9 mouse cellular contexts compared by ENCODE assay signal in the genomic region with DNA sequence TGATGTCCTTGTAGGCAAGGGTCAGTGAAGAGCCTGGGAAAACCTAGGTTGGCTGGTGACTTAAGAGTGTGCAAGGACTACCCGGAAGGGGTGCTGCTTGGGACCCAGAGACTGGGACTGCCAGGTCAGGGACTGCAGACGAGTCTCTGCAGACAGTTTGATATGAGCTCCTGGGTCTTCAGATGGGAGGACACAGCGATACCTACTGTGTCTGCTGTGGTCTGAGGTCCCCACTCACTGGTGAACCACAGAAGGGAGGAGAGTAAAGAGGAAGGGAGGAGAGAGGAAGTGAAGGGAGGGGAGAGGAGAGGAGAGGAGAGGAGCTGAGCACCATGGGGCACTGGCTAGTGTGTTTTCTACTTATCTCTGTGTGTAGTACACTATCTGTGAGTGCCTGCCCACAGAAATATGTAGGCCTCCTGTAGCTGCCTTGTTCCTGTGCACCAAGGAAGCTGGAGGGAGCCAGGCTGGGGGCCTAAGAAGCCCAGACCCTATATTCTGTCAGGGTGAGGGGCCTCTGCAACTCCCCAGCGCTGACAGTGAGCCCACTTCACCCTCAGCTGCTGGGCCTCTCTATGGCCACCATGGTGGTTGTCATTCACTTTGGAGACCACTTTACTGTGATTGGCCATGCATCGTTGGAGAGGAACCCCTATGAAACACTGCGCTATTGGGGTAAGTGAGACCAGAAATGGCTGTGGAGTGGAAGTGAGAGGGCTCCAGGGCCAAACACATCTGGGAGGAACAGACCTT. TPM values are rescaled to one million over a fixed set of nuclear protein-coding genes. Genes with fewer than 3 reads are reported as not detected.
DNase-seq lines count a peak whose midpoint lies in the region; ATAC-seq and TF ChIP-seq lines count a peak whose summit lies in the region.
"Had no signal": no experiment of that assay in that cellular context is flagged by ENCODE, and none has a peak within 500 bp of the region (broad histone marks: within the 10 kb centered on the region; RNA-seq: fewer than 3 reads in every experiment).

No protein-coding gene starts in this region.

- no peak for TF ChIP-seq CTCF in thymus, adult 2 months (IDR thresholded peaks at IDR 0.05; ENCODE audit: borderline replicate concordance, control insufficient read depth, extremely low read depth, insufficient read depth, low read length, poor library complexity)

- peak; percentile 46; the same call in 1 of the 2 replicates for TF ChIP-seq POLR2A in thymus, adult 2 months (IDR thresholded peaks at IDR 0.05; ENCODE audit: control insufficient read depth, extremely low read depth, insufficient read depth, low read length, poor library complexity)

- H3K4me1 ChIP-seq in kidney, embryonic 15.5 days = peaks cover 43% of the 10 kb centered on the region
- peaks cover 10% of the 10 kb centered on the region for H3K4me1 ChIP-seq in brown adipose tissue, adult 24 weeks (ENCODE audit: control insufficient read depth, insufficient read depth, insufficient read length, low read length)
- peaks cover 85% of the 10 kb centered on the region for H3K4me1 ChIP-seq in liver, embryonic 13.5 days (replicated peaks)
- H3K4me1 ChIP-seq in thymus, adult 2 months (replicated peaks; ENCODE audit: control insufficient read depth, insufficient read depth, low read length) = peaks cover 63% of the 10 kb centered on the region
- H3K4me1 ChIP-seq in kidney, embryonic 16.5 days (ENCODE audit: insufficient read depth, low read length) = peaks cover 34% of the 10 kb centered on the region

- no peak for DNase-seq in kidney, postnatal 14 days
- peak; percentile 74 for DNase-seq in liver, embryonic 13.5 days
- DNase-seq in thymus, adult 2 months = peak; percentile 64
- DNase-seq in Muller cell, postnatal 12 days (ENCODE audit: inconsistent ontology term) = no peak
- no peak for DNase-seq in kidney, adult 9 months

- H3K9me3 ChIP-seq in kidney, embryonic 15.5 days (replicated peaks) = no peaks in the 10 kb centered on the region
- H3K9me3 ChIP-seq in liver, embryonic 13.5 days (replicated peaks) = no peaks in the 10 kb centered on the region
- H3K9me3 ChIP-seq in kidney, embryonic 16.5 days (ENCODE audit: low read length) = no peaks in the 10 kb centered on the region
- H3K9me3 ChIP-seq: embryonic facial prominence, embryonic 15.5 days had no signal

- H3K4me3 ChIP-seq in kidney, embryonic 15.5 days (replicated peaks) = no peak overlapping the region
- H3K4me3 ChIP-seq in brown adipose tissue, adult 24 weeks (ENCODE audit: insufficient read depth, low read depth, low read length) = peak overlapping the region; percentile 9
- H3K4me3 ChIP-seq in liver, embryonic 13.5 days (replicated peaks) = peak overlapping the region; percentile 74
- H3K4me3 ChIP-seq in thymus, adult 2 months (ENCODE audit: control insufficient read depth, insufficient read depth, low read length) = peak overlapping the region; percentile 48
- no peak overlapping the region for H3K4me3 ChIP-seq in kidney, embryonic 16.5 days (ENCODE audit: low read length)
- H3K4me3 ChIP-seq: embryonic facial prominence, embryonic 15.5 days had no signal

- 82% methylated on average over 6 of the region's 6 CpGs for WGBS in kidney, embryonic 15.5 days
- 14% methylated on average over 6 of the region's 6 CpGs for WGBS in liver, embryonic 13.5 days (ENCODE audit: insufficient replicate concordance)
- 13% methylated on average over 6 of the region's 6 CpGs for WGBS in thymus, adult 2 months
- WGBS in kidney, embryonic 16.5 days = 79% methylated on average over 6 of the region's 6 CpGs

- H3K36me3 ChIP-seq in kidney, embryonic 15.5 days = no peaks in the 10 kb centered on the region
- peaks cover 36% of the 10 kb centered on the region for H3K36me3 ChIP-seq in liver, embryonic 13.5 days
- no peaks in the 10 kb centered on the region for H3K36me3 ChIP-seq in thymus, adult 2 months (ENCODE audit: control insufficient read depth, insufficient read depth, low read length)
- H3K36me3 ChIP-seq in kidney, embryonic 16.5 days (ENCODE audit: insufficient read depth, low read length) = no peaks in the 10 kb centered on the region
- H3K36me3 ChIP-seq: embryonic facial prominence, embryonic 15.5 days had no signal

- H3K9ac ChIP-seq in kidney, embryonic 15.5 days = no peak overlapping the region
- peak overlapping the region; percentile 93 for H3K9ac ChIP-seq in liver, embryonic 13.5 days
- H3K9ac ChIP-seq in kidney, embryonic 16.5 days (replicated peaks; ENCODE audit: low read length) = no peak overlapping the region
- H3K9ac ChIP-seq: embryonic facial prominence, embryonic 15.5 days had no signal

- 0 out of 2 replicates have a peak overlapping the region, but pooled peaks have one; percentile 11 for H3K27ac ChIP-seq in kidney, embryonic 15.5 days
- H3K27ac ChIP-seq in brown adipose tissue, adult 24 weeks (replicated peaks; ENCODE audit: low read depth, low read length) = 0 out of 2 replicates have a peak overlapping the region, but pooled peaks have one; percentile 19
- peak overlapping the region; percentile 100 for H3K27ac ChIP-seq in liver, embryonic 13.5 days
- H3K27ac ChIP-seq in thymus, adult 2 months (ENCODE audit: control insufficient read depth, insufficient read depth, low read length) = peak overlapping the region; percentile 90
- no peak overlapping the region for H3K27ac ChIP-seq in kidney, embryonic 16.5 days (ENCODE audit: low read length)
- H3K27ac ChIP-seq: embryonic facial prominence, embryonic 15.5 days had no signal

- no peaks in the 10 kb centered on the region for H3K27me3 ChIP-seq in kidney, embryonic 15.5 days
- H3K27me3 ChIP-seq in liver, embryonic 13.5 days = no peaks in the 10 kb centered on the region
- H3K27me3 ChIP-seq in thymus, adult 2 months (ENCODE audit: control insufficient read depth, insufficient read depth, low read length) = no peaks in the 10 kb centered on the region
- H3K27me3 ChIP-seq in kidney, embryonic 16.5 days (ENCODE audit: insufficient read depth, low read length) = no peaks in the 10 kb centered on the region
- H3K27me3 ChIP-seq: embryonic facial prominence, embryonic 15.5 days had no signal

- 0 out of 2 replicates have a peak, but pooled peaks have one; percentile 15 for ATAC-seq in kidney, embryonic 15.5 days (replicated peaks; ENCODE audit: low FRiP score)
- ATAC-seq in liver, embryonic 13.5 days (ENCODE audit: low read depth) = peak; percentile 75
- ATAC-seq in kidney, embryonic 16.5 days (ENCODE audit: low FRiP score, low TSS enrichment) = no peak

- H3K4me2 ChIP-seq in kidney, embryonic 15.5 days = no peak overlapping the region
- H3K4me2 ChIP-seq in liver, embryonic 13.5 days = peak overlapping the region; percentile 92
- no peak overlapping the region for H3K4me2 ChIP-seq in kidney, embryonic 16.5 days (replicated peaks; ENCODE audit: low read depth, low read length)
- H3K4me2 ChIP-seq: embryonic facial prominence, embryonic 15.5 days had no signal

RNA-seq across cellular contexts. Expression of a gene that starts 0.7 kb away (rescaled TPM):
- polyA plus RNA-seq in kidney, embryonic 15.5 days (2015; fragmentation: Nextera tagmentation; extraction: Ambion mirVana) = 2.2 and 2.3 TPM in 2 replicates
- 0.83 and 1.3 TPM in 2 replicates for polyA plus RNA-seq in brown adipose tissue, adult 24 weeks (2012; ENCODE audit: insufficient read depth, insufficient read length, missing spikeins)
- 89.4 and 99.6 TPM in 2 replicates for polyA plus RNA-seq in liver, embryonic 13.5 days (2015; fragmentation: Nextera tagmentation; extraction: Ambion mirVana)
- 78.8 and 92.3 TPM in 2 replicates for polyA plus RNA-seq in thymus, adult 2 months (2012; rRNA removed)
- 1.5 and 1.6 TPM in 2 replicates for polyA plus RNA-seq in kidney, embryonic 16.5 days (2015; fragmentation: Nextera tagmentation; extraction: Ambion mirVana)

RNA-seq across cellular contexts. Expression of a gene that starts 36.5 kb away (rescaled TPM):
- 0.73 and 1.1 TPM in 2 replicates for polyA plus RNA-seq in kidney, embryonic 15.5 days (2015; fragmentation: Nextera tagmentation; extraction: Ambion mirVana)
- not detected in 2 replicates for polyA plus RNA-seq in brown adipose tissue, adult 24 weeks (2012; ENCODE audit: insufficient read depth, insufficient read length, missing spikeins)
- polyA plus RNA-seq in liver, embryonic 13.5 days (2015; fragmentation: Nextera tagmentation; extraction: Ambion mirVana) = 0.83 and 0.85 TPM in 2 replicates
- 1.1 and 1.5 TPM in 2 replicates for polyA plus RNA-seq in thymus, adult 2 months (2012; rRNA removed)
- polyA plus RNA-seq in kidney, embryonic 16.5 days (2015; fragmentation: Nextera tagmentation; extraction: Ambion mirVana) = 0.75 and 1.3 TPM in 2 replicates

RNA-seq across cellular contexts. Expression of a gene that starts 47.0 kb away (rescaled TPM):
- polyA plus RNA-seq in kidney, embryonic 15.5 days (2015; fragmentation: Nextera tagmentation; extraction: Ambion mirVana) = 519 and 576 TPM in 2 replicates
- polyA plus RNA-seq in brown adipose tissue, adult 24 weeks (2012; ENCODE audit: insufficient read depth, insufficient read length, missing spikeins) = 289 and 375 TPM in 2 replicates
- 130 and 131 TPM in 2 replicates for polyA plus RNA-seq in liver, embryonic 13.5 days (2015; fragmentation: Nextera tagmentation; extraction: Ambion mirVana)
- polyA plus RNA-seq in thymus, adult 2 months (2012; rRNA removed) = 249 and 255 TPM in 2 replicates
- polyA plus RNA-seq in kidney, embryonic 16.5 days (2015; fragmentation: Nextera tagmentation; extraction: Ambion mirVana) = 643 and 698 TPM in 2 replicates

Comparison
In these comparisons a context has a peak if more than half of its experiments do, and no peak if none do; other contexts are left out.
1. H3K4me3 ChIP-seq: peak in brown adipose tissue, adult 24 weeks (single experiment), liver, embryonic 13.5 days (single experiment) and thymus, adult 2 months (single experiment); none in kidney, embryonic 15.5 days (single experiment) and kidney, embryonic 16.5 days (single experiment).
2. DNase-seq: peak in liver, embryonic 13.5 days (single experiment) and thymus, adult 2 months (single experiment); none in kidney, postnatal 14 days (single experiment), Muller cell, postnatal 12 days (single experiment) and kidney, adult 9 months (single experiment).
3. RNA of a gene that starts 0.7 kb away (polyA plus RNA-seq): 89.4 to 99.6 TPM in liver, embryonic 13.5 days and 78.8 to 92.3 TPM in thymus, adult 2 months; 2.2 to 2.3 TPM in kidney, embryonic 15.5 days, 1.5 to 1.6 TPM in kidney, embryonic 16.5 days and 0.83 to 1.3 TPM in brown adipose tissue, adult 24 weeks; every median in the first group is over 10 times any median in the second.